Mouse (Mus musculus) lung, adult 18-20 months (tissue): Measurements from ENCODE around the gene Polm.
"Not testable (repeated sequence)": the region's sequence is repeated elsewhere in the genome, so short reads cannot be mapped to it uniquely, and the experiment has no call there.

Experiments
- DNase-seq, 2 experiments: peaks; one replicate each; pipeline ENCODE4 v3.0.0; 2022; ENCODE audit warnings: mixed read lengths in 2 of 2

Polm gene

DNA sequence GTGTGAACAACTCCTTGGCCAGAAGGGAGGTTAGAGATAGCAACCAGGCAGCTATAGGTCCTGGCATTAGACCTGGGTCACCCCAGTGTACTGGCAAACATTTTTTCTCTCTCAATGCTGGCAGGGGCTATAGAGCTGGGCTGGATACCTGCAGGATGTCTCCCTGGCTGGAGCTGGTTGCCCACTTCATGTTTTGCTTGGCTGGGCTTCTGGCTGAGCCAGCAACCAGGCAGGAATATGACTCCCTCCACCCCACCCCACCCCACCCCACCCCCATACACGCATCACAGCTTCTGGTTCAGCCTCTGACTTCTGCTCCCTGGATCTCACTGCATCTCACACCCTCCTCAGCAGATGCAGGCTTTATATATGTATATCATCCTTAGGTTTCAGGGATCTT is 14.5 kb upstream of the Polm start:
- no peak for DNase-seq

DNA sequence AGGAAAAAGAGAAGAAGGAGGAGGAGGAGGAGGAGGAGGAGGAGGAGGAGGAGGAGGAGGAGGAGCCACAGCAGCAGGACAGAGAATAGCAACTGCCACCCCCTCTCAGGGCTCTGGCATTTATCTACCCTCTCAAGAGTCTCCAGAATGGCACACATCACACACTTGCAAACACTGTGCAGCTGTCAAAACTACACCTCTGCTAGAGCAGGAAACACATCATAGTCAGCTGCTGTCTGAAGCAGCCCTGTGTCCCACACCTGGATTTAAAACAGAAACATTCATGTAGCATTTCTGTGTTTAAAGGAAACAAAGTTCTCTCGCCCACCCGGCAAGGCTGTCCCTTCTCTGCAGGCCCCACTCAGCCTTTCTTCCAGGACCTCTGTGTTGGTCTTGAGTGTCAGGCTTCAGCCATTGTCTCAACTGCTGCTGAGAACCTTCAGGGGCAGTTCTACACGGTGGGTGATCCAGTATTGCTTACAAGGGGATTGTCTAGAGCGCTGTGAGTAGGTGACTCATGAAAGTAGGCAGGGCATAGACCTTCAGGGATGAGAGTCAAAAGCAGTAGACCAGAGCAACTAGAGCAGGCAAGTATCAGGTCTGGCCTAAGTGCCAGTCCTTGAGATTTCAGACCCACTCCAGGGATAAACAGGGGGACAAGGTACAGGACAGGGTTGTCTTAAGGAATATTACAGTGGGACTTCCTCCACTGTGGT is 13.4 kb upstream of the Polm start:
- no peak for DNase-seq

- no peak for DNase-seq
These were observed 12.6 kb upstream of the Polm start for GRCm38 (mm10) chr11:5850452-5850851.

DNA sequence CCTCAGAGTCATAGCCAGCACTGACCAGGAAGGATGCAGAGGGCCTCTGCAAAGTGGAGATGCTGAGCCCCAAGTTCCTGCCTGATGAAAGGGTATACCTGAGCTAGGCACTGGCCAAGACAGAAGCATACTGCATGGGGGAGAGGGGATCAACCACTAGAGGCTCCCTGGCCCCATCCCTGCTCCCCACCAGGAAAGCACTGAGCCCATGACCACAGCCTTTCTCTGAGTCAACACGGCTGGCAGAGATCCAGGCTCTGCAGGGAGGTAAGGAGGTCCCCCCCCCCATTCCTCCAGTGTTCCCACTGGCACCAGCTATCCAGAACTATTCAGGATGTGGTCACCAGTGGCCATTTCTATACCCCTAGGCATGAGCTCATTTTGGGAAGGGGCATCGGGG is 11.5 kb upstream of the Polm start:
- no peak for DNase-seq

- peak in 1 of 2 experiments; percentile 38 for DNase-seq
These were observed 10.9 kb upstream of the Polm start for GRCm38 (mm10) chr11:5848741-5849140.

GRCm38 (mm10) chr11:5846639-5847345 is 9.0 kb upstream of the Polm start:
- DNase-seq: peak; percentile 58 to 60

DNA sequence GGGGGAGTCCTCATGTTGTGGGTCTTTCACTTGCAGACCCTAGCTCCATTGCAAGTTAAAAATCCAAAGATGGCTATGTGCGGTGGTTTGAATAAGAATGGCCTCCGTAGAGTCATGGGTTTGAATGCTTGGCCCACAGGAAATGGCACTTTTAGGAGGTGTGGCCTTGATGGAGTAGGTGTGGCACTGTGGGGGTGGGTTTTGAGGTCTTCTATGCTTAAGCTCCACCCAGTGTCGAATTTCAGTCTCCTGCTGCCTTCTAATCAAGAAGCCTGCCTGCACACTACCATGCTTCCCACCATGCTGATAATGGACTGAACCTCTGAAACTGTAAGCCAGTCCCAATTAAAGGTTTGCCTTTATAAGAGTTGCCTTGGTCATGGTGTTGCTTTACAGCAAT is 5.3 kb upstream of the Polm start:
- DNase-seq: no peak

DNA sequence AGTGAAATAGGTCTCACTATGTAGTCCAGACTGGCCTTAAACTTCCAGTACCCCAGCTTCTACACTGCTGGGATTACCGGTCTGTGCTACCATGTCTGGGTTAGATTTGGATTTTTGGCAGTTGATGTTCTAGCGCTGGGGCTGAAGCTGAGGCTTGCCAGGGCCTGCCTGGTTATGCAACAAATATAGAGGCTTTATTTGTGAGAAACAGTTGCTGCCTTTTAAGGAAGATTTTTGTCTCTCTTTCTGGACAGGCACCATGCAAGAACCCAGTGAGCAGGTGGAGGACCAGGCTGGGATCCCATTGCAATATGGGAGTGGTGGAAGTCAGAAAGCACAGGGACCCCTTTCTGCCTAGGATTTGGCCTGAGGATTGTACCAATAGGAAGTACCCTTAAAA is 3.9 kb upstream of the Polm start:
- DNase-seq: no peak

DNA sequence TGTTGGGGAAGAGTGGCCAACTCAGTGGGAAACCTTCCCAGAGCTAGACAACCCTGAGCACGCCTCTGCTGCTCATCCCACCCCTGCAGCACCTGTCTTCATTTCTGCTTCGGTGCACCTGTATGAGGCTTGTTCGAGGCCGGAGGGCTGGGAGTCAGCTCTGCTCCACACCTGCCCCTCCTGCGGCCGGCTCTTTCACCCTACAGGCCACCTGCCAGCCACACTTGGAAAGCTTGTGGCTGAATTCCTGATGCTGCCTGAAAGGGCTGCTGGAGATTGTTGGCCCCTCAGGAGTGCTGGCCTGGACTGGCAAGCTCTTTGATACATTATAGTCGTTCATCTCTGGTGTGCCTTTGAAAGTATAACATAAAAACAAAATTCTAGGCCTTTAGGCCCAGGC is 2.5 kb upstream of the Polm start:
- no peak for DNase-seq

DNA sequence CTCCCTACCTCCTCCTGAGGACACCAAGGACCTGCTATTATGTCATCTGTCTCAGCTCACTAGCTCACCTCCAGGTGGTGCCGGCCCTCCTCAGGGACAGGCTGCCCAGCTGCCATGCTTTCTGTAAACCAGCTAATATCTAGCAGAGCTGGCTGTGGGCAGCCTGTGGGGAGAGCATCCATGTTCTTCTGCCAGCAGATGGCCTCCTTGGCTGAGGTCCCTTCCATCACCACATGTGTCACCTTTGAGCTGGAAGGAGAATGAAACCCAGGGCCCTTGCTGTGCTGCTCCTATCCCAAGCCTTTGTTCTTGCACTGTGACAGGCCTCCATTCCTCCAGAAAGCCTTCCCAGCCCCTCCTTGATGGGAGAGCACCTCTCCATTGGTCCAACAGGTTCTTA is 1.7 kb downstream of the Polm start:
- DNase-seq: no peak

DNA sequence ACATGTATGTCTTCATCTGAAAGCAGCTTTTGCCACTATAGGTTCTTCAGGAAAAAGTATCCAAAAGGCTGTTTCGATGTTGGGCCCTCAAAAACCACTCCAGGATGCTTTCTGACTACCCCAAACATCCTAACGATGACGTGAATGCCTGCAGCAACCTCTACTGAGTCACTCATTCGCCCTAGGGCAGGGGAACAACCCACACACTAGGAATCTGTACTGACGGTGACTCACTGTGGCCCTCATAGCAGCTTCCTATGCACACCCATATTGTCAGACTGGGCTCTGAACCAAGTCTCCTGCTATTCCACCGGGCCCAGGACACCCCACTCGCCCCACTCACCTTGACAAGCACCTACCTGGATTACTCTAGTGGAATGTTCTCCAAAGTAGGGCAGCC is 2.8 kb downstream of the Polm start:
- no peak for DNase-seq

DNA sequence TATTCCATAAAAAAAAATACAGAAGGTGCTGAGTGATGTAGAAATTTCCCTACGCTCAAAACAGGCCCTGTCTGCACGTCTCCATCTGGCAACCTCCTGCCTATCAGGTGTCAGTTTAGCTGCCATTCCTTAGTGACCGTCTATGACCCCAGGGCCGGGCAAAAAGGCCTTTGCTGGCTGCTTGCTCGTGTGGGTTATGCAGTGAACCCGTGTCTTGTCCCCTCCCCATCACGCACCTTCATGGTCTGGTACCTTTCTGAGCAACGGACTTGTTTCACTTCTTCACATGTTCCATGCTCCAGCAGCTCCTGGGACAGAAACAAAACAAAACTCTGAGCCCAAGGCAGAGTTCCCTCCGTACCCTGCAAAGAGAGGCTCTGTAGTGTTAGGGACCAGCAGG is 3.3 kb downstream of the Polm start:
- no peak for DNase-seq

- no peak for DNase-seq
These were observed 8.5 kb downstream of the Polm start for GRCm38 (mm10) chr11:5829327-5829726.

GRCm38 (mm10) chr11:5828509-5829191 is 9.2 kb downstream of the Polm start:
- DNase-seq: no peak

DNA sequence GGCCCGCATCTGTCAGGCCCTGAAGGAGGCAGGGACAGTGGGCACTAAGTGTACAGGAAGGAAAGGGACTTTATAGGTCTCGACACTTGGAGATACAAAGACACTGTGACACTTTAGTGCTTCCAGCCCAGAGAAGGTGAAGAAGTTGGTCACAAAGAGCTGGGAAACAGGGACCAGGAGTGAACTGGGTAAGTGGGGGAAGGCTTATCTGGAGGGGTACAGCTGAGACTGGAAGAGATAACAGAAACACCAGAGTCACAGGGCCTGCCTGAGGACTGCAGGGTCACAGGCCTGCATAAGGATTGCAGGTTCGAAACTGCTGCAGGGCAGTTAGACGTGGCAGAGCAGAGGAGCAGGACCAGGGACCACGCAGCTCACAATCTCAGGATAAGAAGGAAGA is 9.9 kb downstream of the Polm start:
- no peak for DNase-seq

DNA sequence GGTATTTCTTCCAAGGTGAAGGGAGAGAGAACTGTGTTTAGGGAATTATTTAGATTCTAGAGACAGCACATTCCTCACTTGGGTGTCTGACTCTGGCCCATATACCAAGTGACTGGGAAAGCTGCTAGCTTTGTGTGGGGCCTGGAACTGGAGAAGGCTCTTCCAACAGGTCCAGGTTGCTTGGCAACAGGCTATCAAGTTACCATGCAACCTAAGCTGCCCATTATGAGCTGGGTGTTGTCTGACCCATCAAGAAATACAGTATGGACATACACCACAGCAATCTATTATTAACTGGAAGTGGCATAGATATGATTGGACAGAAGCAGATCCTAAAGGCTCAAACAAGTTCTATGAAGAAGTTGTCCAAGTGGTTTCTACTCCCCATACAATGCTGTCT is 12.4 kb downstream of the Polm start:
- DNase-seq: no peak

GRCm38 (mm10) chr11:5819223-5819622 is 18.6 kb downstream of the Polm start:
- no peak for DNase-seq

GRCm38 (mm10) chr11:5813381-5813780 is 24.4 kb downstream of the Polm start:
- DNase-seq: no peak

DNA sequence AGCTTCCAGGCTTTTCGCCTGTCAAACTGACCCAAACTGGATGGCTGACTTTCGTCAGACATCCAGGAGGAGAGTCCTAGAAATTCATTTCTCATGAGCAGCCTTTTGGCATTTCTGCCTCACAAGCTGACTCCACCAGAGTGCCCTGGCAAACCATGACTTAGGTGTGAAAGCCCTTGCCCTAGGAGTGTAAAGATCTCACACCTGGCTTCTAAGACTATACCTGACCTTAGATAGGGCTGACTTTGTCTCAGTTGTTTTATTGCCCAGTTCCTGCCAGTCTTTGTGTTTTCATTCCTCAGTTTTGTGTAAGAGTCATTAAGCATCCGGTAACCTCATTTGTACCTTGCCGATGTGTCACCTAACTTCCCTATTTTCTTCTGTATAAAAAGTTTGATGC is 28.3 kb downstream of the Polm start:
- DNase-seq: not testable (repeated sequence)

DNA sequence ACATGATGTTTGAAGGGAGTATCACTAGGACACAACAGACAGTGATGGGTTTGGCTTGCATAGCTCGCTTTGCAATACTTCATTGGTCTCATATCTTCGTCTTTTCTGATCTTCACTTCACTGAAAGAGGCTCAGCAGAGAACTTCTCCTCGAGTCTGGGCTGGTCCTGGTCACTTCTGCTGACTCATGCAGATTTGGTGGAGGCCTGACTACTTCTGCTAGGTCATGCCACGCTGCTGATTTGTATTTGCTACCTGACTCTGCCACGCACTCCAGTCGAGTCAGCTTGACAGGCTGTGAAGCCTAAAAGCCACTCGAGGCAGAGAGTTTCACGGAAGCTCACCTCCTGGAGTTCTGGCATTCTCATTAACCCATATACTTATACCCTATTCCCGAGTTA is 29.9 kb downstream of the Polm start:
- DNase-seq: no peak

DNA sequence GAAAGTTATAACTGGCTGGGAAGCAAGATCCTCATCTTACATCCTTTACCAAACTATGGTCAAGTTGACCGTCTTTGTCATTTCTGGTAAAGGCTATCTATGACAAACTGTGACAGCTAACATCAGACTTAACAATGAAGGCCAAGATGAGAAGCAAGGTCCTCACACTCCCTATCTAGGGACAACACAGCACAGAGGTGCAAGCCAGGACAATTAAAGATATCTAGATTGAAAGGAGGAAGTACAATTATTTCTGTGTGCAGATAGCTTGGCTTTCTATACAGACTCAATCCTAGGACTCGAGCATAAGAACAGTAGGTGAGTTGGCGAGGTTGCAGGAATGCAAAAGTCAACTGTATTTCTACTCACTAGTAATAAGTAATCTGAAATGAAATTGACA is 32.1 kb downstream of the Polm start:
- DNase-seq: no peak

DNA sequence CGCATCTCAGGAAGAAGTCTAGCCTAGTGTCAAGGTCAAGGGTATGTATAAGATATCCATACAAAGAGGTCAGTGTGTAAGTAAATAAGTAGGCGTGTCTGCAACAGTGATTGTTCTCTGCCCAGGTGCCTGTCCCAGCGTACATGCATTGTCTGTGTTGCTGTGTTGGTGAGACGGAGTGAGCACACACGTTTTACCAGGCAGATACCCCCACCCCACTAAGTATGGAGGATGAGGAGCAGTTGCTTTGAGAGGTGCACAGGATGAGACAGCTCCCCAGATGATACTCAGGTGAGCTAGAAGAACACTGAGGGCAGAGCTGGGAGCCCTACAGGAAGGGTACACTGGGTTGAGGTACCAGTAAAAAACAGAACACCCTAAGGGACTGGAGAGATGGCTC is 33.6 kb downstream of the Polm start:
- no peak for DNase-seq

- no peak for DNase-seq
These were observed 34.2 kb downstream of the Polm start, which contains the start of gene Pgam2 for GRCm38 (mm10) chr11:5803551-5803981. Pgam2 (minus strand) TSS chr11:5803733.
